Mouse (Mus musculus) embryonic facial prominence, embryonic 15.5 days (tissue): Measurements from ENCODE around the gene Alpl. TPM values are rescaled to one million over a fixed set of nuclear protein-coding genes. Genes with fewer than 3 reads are reported as not detected.

Source experiments
- ATAC-seq: fragments of 200-750 bp; cut with Nextera tagmentation; 2 replicates; pipeline ENCODE4 v1.8.0; 2017; ENCODE audit warnings: low read depth, moderate TSS enrichment; ENCODE audit not compliant: insufficient number of reproducible peaks, low FRiP score, low TSS enrichment
- H3K27ac ChIP-seq: fragments of 300-500 bp; sonication (generic); replicated peaks from 2 replicates; pipeline ENCODE4 v1.5.1; 2015; ENCODE audit warnings: mild to moderate bottlenecking, inconsistent platforms
- H3K27me3 ChIP-seq: fragments of 300-500 bp; sonication (generic); 2 replicates; pipeline ENCODE4 v1.6.1; 2015; ENCODE audit warnings: inconsistent platforms
- H3K36me3 ChIP-seq: fragments of 300-500 bp; sonication (generic); 2 replicates; pipeline ENCODE4 v1.6.1; 2015; ENCODE audit warnings: mild to moderate bottlenecking, inconsistent platforms
- H3K4me1 ChIP-seq: fragments of 300-500 bp; sonication (generic); 2 replicates; pipeline ENCODE4 v1.6.1; 2015; ENCODE audit warnings: inconsistent platforms
- H3K4me2 ChIP-seq: fragments of 300-500 bp; sonication (generic); replicated peaks from 2 replicates; pipeline ENCODE4 v1.6.1; 2015; ENCODE audit warnings: mild to moderate bottlenecking, inconsistent platforms
- H3K4me3 ChIP-seq: fragments of 300-500 bp; sonication (generic); replicated peaks from 2 replicates; pipeline ENCODE4 v1.5.1; 2015; ENCODE audit warnings: mild to moderate bottlenecking, inconsistent platforms
- H3K9ac ChIP-seq: fragments of 300-500 bp; sonication (generic); 2 replicates; pipeline ENCODE4 v1.6.1; 2015; ENCODE audit warnings: inconsistent platforms
- H3K9me3 ChIP-seq: fragments of 300-500 bp; sonication (generic); replicated peaks from 2 replicates; pipeline ENCODE4 v1.6.1; 2016; ENCODE audit warnings: inconsistent platforms
- WGBS: fragments of 180-500 bp; shearing (Covaris S2); methylation state at CpG from one replicate; pipeline ENCODE4 v1.1.7; 2015; 5-methylcytosine and 5-hydroxymethylcytosine counted together
- polyA plus RNA-seq: library from polyadenylated mRNA; unstranded; fragments of >200 nt; fragmentation: Nextera tagmentation; extraction: Ambion mirVana; gene quantifications from 2 replicates; pipeline ENCODE4 v1.2.1, GENCODE M21; 2015

Alpl gene
- polyA plus RNA-seq, result 155 and 160 TPM in 2 replicates

DNA sequence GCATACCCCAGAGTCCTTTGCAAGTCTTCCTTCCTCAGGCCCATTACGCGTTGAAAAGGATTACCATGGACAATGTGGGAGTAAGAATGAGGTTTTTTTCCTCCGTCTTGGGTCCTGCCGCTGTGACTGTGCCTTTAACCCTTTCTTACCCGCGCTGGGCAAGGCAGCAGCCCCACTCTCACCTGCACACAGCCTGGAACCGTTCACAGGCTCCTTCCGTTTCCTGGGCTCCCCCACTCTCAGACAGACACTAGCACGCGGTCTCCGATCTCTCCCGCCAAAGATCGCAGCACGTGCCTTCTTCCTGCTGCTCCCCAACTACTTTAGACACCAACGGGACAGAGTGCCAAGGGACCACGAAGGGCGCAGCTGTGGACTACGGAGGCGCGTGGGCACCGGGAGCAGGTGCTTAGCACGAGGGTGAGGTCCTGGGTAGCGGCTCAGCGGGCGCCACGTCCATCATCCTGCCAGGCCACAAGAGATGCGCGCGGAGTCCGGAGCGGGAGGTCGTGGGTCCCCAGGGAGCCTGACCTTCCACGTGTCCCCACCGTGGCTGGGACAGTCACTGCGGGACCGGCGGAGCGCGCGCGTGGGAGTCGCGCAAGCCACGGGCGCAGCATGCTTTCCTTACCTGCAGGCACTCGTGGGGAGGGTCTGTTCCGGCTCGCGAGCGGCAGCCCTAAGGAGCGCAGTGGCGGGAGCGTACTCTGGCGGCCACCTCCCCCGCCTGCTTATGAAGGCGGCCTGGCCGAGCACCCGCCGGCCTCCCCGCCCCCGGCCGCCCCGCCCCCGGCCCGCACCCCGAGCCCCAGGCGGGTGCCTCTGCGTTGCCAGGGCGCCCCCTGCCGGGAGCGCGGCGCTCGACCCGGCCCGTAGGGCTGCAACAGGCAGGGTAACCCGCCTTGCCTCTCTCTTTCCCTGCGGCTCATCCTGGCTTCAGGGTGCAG lies at the start of gene Alpl:
Gene Alpl (minus strand): TSS at position 774 of the 947 bp plus-strand sequence.
- under 1% methylated on average over 69 of the region's 78 CpGs for WGBS
- peak; percentile 60 for ATAC-seq
- Histone ChIP-seq H3K9me3 (no peaks in the 10 kb centered on the region), H3K27me3 (peaks cover 8% of the 10 kb centered on the region), H3K4me1 (peaks cover 34% of the 10 kb centered on the region), H3K4me2 (peak within 1 kb of the TSS; percentile 92), H3K27ac (peak within 1 kb of the TSS; percentile 31), H3K4me3 (peak within 1 kb of the TSS; percentile 50), H3K9ac (no peak within 1 kb of the TSS; the same call in 1 of the 2 replicates), H3K36me3 (no peaks in the 10 kb centered on the region)

DNA sequence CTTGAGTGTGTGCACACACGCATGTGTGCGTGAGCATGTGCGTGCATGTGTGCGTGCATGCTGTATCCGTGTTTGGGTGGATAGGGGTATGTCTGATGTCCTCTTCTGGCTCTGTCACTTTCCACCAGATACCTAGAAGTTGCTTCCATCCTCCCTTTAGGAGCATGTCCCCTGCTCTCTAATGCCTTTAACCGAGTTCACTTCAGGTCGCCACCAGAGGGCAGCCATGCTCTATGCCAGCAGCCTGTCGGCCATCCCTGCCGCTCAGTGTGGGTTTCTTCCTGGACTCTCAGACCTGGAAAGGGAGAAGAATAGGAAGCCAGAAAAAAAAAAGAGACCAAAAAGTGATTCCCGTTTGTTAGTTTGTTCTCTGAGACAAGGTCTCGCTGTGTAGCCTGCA lies 48.5 kb upstream of the Alpl start:
- Histone ChIP-seq H3K36me3 (no peaks in the 10 kb centered on the region), H3K9me3 (no peaks in the 10 kb centered on the region), H3K4me2 (no peak overlapping the region), H3K9ac (no peak overlapping the region), H3K27ac (no peak overlapping the region), H3K4me1 (no peaks in the 10 kb centered on the region), H3K27me3 (no peaks in the 10 kb centered on the region), H3K4me3 (no peak overlapping the region)
- ATAC-seq, result no peak
- 25% methylated on average over 11 of the region's 11 CpGs for whole genome bisulfite sequencing

DNA sequence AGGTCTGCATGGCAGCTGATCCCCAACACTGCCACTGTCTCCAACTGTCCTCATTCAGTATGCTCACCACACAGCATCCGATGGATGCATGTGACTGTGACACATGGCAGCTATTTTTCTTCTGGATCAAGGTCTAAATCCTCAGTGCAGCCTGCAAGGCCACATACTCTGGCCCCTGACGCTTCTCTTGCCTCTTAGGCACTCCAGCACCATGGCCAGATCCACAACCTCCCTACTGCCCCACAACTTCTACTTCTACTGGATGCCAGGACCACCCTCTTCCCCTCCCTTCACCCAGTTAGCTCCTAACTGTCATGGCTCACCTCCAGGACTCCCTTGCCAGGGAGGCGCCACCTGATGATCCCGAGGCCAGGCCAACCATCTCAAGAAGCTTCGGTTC lies 43.3 kb upstream of the Alpl start:
- H3K36me3 ChIP-seq, result no peaks in the 10 kb centered on the region
- no peak overlapping the region for H3K9ac ChIP-seq
- H3K4me3 ChIP-seq, result no peak overlapping the region
- 72% methylated on average over 5 of the region's 5 CpGs for WGBS
- peaks cover 12% of the 10 kb centered on the region; the same call in 1 of the 2 replicates for H3K4me1 ChIP-seq
- H3K27ac ChIP-seq, result no peak overlapping the region
- H3K4me2 ChIP-seq, result no peak overlapping the region
- ATAC-seq, result no peak
- H3K9me3 ChIP-seq, result no peaks in the 10 kb centered on the region
- no peaks in the 10 kb centered on the region for H3K27me3 ChIP-seq

DNA sequence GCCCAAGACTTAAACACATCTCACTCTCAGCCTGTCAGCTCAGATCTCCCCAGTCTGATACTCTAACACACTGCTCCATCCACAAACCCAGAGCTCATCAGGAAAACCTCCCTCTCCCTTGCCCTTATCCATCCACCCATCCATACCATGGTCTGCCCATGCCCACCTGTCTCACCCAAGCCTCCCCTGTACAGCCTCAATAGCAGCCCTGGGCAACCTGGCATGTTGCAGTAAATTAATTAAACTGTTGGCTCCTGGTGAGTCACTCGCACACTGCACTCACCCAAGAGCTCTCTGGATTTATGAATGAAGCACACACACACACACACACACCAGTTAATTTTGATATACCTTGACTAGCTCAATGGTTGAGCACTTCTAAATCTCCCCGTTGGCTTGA lies 42.6 kb upstream of the Alpl start:
- Histone ChIP-seq H3K9me3 (no peaks in the 10 kb centered on the region), H3K27ac (no peak overlapping the region), H3K27me3 (no peaks in the 10 kb centered on the region), H3K4me3 (no peak overlapping the region), H3K4me1 (peaks cover 12% of the 10 kb centered on the region; the same call in 1 of the 2 replicates), H3K36me3 (no peaks in the 10 kb centered on the region), H3K9ac (no peak overlapping the region), H3K4me2 (no peak overlapping the region)
- no peak for ATAC-seq
- WGBS, result 87% methylated on average over 2 of the region's 2 CpGs

DNA sequence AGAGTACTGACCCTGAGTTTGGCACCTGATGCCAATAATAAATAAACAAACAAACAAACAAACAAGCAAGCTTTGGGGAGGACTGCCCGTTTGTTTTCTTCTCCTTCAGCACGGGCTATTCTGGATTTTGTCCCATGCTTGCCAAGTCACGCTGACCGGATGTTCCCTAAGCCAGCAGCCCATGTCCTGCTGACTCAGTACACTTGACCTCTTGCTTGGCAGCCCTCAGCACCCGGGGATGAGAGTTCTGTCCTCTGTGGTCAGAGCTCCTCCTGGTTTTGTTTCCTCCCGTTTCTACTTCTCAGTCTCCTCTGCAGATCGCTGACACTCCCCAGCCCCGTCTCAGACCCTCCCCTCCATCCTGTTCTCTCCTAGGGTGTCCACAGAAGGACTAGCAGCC lies 41.6 kb upstream of the Alpl start:
- 85% methylated on average over 8 of the region's 8 CpGs for WGBS
- 0 out of 2 replicates have a peak, but pooled peaks have one; percentile 11 for ATAC-seq
- Histone ChIP-seq H3K27ac (no peak overlapping the region), H3K9me3 (no peaks in the 10 kb centered on the region), H3K36me3 (no peaks in the 10 kb centered on the region), H3K4me2 (no peak overlapping the region), H3K9ac (no peak overlapping the region), H3K27me3 (no peaks in the 10 kb centered on the region), H3K4me3 (no peak overlapping the region), H3K4me1 (peaks cover 12% of the 10 kb centered on the region; the same call in 1 of the 2 replicates)

DNA sequence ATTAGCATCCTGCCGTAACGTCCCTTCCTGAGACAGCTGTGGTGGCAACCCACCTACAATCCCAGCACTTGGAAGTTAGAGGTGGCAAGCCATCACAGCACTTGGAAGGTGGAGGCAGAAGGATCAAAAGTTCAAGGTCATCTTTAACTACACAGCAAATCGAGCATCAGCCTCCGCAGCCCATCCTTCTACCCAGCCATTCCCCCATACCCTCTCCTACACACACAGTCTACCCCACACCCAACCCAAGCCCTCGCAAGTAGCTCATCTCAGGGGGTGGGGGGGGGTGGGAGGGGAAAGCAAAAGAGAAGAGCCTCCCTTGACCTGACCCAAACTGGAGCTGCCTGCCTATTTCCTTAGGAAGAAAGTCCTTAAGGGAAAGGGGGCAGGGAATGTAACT lies 40.6 kb upstream of the Alpl start:
- Histone ChIP-seq H3K4me3 (no peak overlapping the region), H3K4me1 (peaks cover 12% of the 10 kb centered on the region; the same call in 1 of the 2 replicates), H3K36me3 (no peaks in the 10 kb centered on the region), H3K4me2 (no peak overlapping the region), H3K9ac (no peak overlapping the region), H3K27ac (no peak overlapping the region), H3K27me3 (no peaks in the 10 kb centered on the region), H3K9me3 (no peaks in the 10 kb centered on the region)
- WGBS, result 90% methylated on average over 5 of the region's 5 CpGs
- no peak for ATAC-seq

DNA sequence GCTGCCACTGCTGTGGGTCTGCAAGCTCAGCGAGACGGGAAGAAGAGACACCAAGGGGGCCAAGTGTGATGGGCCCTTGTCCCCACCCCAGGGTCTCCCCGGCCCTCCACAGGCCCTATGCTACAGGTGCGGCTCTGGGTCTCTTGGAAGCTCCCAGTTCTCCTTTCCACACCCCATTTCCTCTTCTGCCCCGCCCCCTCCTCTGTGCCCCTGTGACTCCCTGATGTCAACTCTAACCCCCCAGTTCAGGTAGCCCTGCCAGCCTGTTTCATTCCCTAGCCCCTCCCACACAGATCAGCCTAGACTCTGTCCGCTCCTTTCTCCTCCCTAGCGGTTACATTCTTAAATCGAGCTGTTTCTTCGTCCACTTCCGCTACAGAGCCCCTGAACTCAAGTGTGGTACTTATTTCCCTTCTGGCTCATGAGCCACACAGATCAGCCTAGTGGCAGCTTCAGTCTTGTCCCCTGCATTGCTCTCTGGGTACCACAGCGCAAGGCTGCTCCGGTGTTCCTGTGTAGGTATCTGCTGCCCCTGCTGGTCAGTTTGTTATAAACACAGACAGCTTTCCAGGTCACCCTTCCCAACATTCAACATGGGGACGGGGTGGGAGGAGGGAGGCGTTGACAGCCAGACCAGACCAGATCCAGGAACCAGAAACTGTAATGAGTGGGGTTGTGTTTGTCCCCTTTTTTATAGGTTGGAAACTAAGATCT lies 39.6 kb upstream of the Alpl start:
- peak; percentile 70 for ATAC-seq
- Histone ChIP-seq H3K4me1 (peaks cover 12% of the 10 kb centered on the region; the same call in 1 of the 2 replicates), H3K4me3 (no peak overlapping the region)

DNA sequence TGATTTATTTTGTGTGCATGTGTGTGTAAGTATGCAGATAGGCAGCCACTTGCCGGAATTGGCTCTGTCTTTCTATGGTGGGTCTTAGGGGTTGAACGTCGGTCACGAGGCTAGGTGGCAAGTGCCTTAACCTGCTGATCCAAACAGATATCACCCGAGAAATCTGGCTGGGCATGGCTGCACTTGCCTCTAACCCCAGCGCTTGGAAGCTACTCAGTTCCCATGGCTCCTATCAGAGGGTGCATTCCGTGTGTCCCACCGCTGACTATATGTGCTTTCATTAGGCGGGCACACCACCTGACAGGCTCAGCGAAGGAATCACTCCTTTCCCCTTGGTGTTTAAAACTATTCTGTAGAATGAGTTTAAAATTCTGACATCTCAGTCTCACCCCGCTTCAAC lies 35.4 kb upstream of the Alpl start:
- Histone ChIP-seq H3K4me3 (no peak overlapping the region), H3K4me2 (no peak overlapping the region), H3K36me3 (no peaks in the 10 kb centered on the region), H3K9ac (no peak overlapping the region), H3K27ac (no peak overlapping the region), H3K4me1 (peaks cover 9% of the 10 kb centered on the region; the same call in 1 of the 2 replicates), H3K9me3 (no peaks in the 10 kb centered on the region), H3K27me3 (peaks cover 6% of the 10 kb centered on the region; the same call in 1 of the 2 replicates)
- 67% methylated on average over 11 of the region's 11 CpGs for WGBS
- ATAC-seq, result no peak

More for the DNA sequence above, 39.6 kb upstream of the Alpl start:
- Histone ChIP-seq H3K27me3 (no peaks in the 10 kb centered on the region), H3K4me2 (peak overlapping the region; percentile 41), H3K9ac (no peak overlapping the region), H3K9me3 (no peaks in the 10 kb centered on the region), H3K36me3 (no peaks in the 10 kb centered on the region), H3K27ac (no peak overlapping the region)
- 12% methylated on average over 14 of the region's 14 CpGs for WGBS

DNA sequence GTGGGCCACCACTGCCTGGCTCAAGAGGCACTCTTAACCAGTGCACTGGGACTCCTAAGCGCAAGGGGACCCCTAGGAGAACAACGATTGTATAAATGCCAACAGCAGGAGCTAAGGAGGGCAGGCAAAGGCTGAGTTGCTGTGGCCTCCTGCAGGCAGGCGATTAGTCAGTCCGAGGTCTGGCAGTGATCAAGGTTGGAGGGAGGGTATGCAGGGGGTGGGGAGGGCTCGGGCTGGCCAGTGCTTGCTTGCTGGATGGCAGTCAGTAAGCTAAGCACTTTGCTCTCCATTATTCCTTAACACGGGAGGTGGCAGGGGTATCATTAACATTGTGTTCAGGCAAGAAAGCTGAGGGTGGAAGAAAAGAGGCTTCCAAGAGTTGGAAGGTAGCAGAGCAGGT lies 34.2 kb upstream of the Alpl start:
- Histone ChIP-seq H3K4me1 (peaks cover 2% of the 10 kb centered on the region; the same call in 1 of the 2 replicates), H3K9me3 (no peaks in the 10 kb centered on the region), H3K4me3 (no peak overlapping the region), H3K27me3 (peaks cover 6% of the 10 kb centered on the region; the same call in 1 of the 2 replicates), H3K36me3 (no peaks in the 10 kb centered on the region), H3K27ac (no peak overlapping the region), H3K9ac (no peak overlapping the region), H3K4me2 (no peak overlapping the region)
- WGBS, result 15% methylated on average over 6 of the region's 6 CpGs
- ATAC-seq, result no peak

DNA sequence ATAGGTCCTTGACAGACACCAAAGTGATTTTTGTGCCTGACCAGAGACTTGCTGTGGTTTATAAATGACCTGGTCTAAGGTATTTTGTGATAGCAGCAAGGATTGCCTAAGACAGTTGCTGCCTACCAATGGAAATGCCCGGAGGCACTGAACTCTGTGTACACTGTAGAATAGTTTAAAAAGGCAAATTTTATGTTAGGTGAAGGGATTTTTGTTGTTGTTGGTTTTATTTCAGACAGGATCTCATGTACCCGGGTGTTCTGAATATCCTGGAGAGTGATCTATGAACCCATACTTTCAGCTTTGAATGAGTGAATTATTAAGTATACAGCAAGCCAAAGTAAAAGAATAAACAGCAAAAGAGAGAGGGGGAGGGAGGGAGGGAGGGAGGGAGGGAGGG lies 28.7 kb upstream of the Alpl start:
- no peaks in the 10 kb centered on the region for H3K36me3 ChIP-seq
- no peak overlapping the region for H3K4me2 ChIP-seq
- H3K4me3 ChIP-seq, result no peak overlapping the region
- no peak for ATAC-seq
- H3K9me3 ChIP-seq, result no peaks in the 10 kb centered on the region
- WGBS, result 78% methylated on average over 2 of the region's 2 CpGs
- no peaks in the 10 kb centered on the region for H3K4me1 ChIP-seq
- no peak overlapping the region for H3K27ac ChIP-seq
- no peak overlapping the region for H3K9ac ChIP-seq
- peaks cover 5% of the 10 kb centered on the region; the same call in 1 of the 2 replicates for H3K27me3 ChIP-seq

DNA sequence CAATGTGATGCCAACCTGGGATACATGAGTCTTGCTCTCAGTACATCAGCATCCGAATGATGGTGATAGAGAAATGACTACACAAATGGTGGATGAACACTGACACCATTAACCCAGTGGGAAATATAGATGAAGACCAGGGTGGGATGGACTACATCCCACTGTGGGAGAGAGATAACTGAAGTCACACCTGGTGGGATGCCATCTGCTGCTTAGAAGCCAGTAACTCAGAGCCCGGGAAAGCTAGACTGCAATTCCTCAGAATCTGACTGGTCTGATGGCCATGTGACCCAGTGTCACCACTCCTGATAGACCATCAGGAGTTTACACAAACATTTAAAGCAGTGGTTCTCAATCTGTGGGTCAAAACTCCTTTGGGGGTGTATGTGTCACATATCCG lies 27.4 kb upstream of the Alpl start:
- Histone ChIP-seq H3K27me3 (no peaks in the 10 kb centered on the region), H3K9ac (no peak overlapping the region), H3K27ac (no peak overlapping the region), H3K9me3 (no peaks in the 10 kb centered on the region), H3K4me1 (no peaks in the 10 kb centered on the region), H3K4me2 (no peak overlapping the region), H3K4me3 (no peak overlapping the region), H3K36me3 (no peaks in the 10 kb centered on the region)
- 83% methylated on average over 3 of the region's 3 CpGs for WGBS
- no peak for ATAC-seq
